Mouse (Mus musculus): ENCODE data around the gene Nectin1. TPM values are rescaled to one million over a fixed set of nuclear protein-coding genes. Genes with fewer than 3 reads are reported as not detected.

Gene Nectin1
- polyA plus RNA-seq, 1 experiment, result not detected

DNA sequence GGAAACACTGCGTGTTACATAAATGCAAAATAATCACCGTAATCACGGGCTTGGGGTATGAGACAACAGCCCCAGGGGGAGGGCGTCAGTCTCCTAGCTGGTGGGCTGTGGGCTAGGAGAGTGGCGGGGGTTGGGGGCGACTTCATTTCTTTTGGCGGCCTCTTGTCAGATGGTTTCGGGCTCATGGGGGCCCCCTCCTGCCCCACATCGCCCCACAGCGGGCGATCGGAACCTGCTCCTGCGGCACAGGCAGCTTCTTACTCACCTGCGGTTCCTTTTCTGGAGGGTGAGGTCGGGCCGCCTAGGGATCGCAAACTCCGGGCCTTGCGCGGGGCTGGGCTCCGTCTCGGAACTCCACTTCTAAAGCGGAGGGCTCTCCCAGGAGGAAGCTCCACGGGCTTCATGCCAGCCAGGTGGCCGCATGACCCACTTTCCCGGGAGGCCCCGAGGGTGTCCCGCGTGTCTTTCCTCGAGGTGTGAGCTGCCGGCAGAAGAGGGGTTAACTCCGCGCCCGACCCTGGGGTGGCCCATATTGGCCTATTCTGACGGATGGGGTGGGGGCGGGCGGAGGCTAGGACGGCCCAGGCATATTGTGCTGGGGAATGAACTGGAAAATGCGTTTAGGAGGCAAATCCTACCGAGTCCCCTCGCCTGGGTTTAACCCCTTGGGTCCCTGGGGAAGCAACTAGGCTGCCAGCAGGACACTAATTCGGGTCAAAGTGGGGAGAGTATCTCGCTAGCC lies 1.4 kb downstream of the Nectin1 start:
- Histone ChIP-seq H3K27ac (ENCODE audit: insufficient read depth, low read depth, low read length) (no peak overlapping the region), H3K4me1 (ENCODE audit: control insufficient read depth, insufficient read depth, low read length) (peaks cover 31% of the 10 kb centered on the region), H3K4me3 (ENCODE audit: insufficient read depth, low read depth, low read length) (peak overlapping the region; percentile 97)
- WGBS, result 1% methylated on average over 43 of the region's 43 CpGs
- TF ChIP-seq POLR2A (IDR thresholded peaks at IDR 0.05; ENCODE audit: insufficient read depth, low read depth, low read length) (no peak), CTCF (IDR thresholded peaks at IDR 0.05; ENCODE audit: insufficient read depth, low read depth, low read length) (no peak)

DNA sequence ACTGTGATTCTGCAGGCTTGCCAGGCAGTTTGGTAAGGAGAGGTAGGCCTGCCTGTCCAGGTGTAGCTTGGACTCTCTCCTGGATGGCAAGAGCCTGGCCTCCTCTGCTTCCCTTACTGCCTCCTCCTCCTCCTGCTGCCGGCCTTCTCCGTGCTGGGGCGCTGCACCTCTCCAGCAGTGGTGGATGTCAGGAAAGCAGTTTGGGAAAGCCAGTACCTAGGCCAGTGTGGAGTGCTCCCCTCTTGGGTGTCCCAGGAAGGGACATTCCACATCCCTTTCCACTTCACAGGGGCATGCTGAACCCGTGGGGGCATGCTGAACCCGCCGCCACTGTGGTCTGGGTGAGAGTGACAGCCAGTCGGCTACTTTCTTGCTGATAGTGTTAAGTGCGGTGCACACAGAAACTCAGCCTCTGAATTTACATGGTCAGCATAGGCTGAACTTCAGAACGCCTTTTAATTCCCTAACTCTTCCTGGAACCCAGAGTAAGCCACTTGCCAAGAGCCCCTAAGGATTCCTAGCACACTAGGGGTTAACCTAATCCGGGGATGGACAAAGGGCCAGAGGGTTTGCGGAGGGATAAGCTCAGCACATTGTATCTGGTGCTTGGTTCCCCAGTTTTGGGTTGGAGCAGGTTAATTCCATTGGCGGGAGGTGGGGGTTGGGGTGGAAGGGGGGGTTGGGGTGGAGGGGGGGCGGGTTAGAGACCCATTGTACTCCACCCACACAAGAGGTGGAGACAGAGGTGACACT lies 2.3 kb downstream of the Nectin1 start:
- Histone ChIP-seq H3K4me3 (ENCODE audit: insufficient read depth, low read depth, low read length) (peak overlapping the region; percentile 97), H3K27ac (ENCODE audit: insufficient read depth, low read depth, low read length) (no peak overlapping the region), H3K4me1 (ENCODE audit: control insufficient read depth, insufficient read depth, low read length) (peaks cover 37% of the 10 kb centered on the region)
- WGBS, result 33% methylated on average over 13 of the region's 13 CpGs
- TF ChIP-seq POLR2A (IDR thresholded peaks at IDR 0.05; ENCODE audit: insufficient read depth, low read depth, low read length) (no peak), CTCF (IDR thresholded peaks at IDR 0.05; ENCODE audit: insufficient read depth, low read depth, low read length) (no peak)

DNA sequence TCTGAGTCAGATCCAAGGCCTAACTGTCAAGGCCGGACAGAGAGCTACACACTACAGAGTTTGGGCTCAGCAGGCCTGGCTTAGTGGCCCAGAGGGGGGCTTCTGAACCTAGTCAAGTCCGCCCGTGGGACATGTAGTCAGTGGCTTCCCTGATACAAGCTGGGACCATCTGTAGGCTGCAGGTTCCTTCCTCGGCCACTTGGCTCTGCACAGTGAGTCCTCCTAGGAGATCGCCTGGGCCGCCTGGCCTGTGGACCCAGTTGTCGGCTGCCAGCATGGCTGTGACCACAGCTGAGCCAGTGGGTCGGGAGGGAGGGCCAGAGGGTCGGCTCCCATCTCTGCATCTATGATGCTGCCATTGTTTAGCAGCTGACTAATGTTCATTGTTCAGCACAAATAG lies 3.9 kb downstream of the Nectin1 start:
- no peak for TF ChIP-seq POLR2A (IDR thresholded peaks at IDR 0.05; ENCODE audit: insufficient read depth, low read depth, low read length)
- TF ChIP-seq CTCF (IDR thresholded peaks at IDR 0.05; ENCODE audit: insufficient read depth, low read depth, low read length), result no peak
- no peak overlapping the region for H3K27ac ChIP-seq (ENCODE audit: insufficient read depth, low read depth, low read length)
- WGBS, result 53% methylated on average over 9 of the region's 9 CpGs
- peaks cover 39% of the 10 kb centered on the region for H3K4me1 ChIP-seq (ENCODE audit: control insufficient read depth, insufficient read depth, low read length)
- H3K4me3 ChIP-seq (ENCODE audit: insufficient read depth, low read depth, low read length), result no peak overlapping the region

DNA sequence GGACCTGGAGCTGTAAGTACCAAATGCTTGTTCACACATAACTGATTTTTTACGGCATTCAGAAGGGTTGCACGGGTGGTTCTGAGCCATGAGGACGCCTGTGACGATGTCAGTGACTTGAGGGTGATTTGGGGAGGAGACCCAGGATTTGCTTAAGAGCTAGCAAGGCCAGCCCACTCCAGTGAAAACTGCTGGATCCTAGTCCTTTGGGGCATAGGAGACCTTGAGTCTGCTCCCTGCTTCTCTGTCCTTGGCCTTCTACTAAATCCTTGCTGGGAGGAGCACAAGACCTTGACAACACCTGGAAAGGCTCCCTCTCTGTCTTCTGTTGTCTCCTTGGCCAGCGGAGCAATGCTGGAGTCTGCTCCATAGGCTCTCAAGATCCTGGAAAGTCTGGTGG lies 4.7 kb downstream of the Nectin1 start:
- WGBS, result 86% methylated on average over 5 of the region's 5 CpGs
- H3K27ac ChIP-seq (ENCODE audit: insufficient read depth, low read depth, low read length), result no peak overlapping the region
- TF ChIP-seq CTCF (IDR thresholded peaks at IDR 0.05; ENCODE audit: insufficient read depth, low read depth, low read length) (no peak), POLR2A (IDR thresholded peaks at IDR 0.05; ENCODE audit: insufficient read depth, low read depth, low read length) (no peak)
- H3K4me3 ChIP-seq (ENCODE audit: insufficient read depth, low read depth, low read length), result no peak overlapping the region
- peaks cover 33% of the 10 kb centered on the region for H3K4me1 ChIP-seq (ENCODE audit: control insufficient read depth, insufficient read depth, low read length)

DNA sequence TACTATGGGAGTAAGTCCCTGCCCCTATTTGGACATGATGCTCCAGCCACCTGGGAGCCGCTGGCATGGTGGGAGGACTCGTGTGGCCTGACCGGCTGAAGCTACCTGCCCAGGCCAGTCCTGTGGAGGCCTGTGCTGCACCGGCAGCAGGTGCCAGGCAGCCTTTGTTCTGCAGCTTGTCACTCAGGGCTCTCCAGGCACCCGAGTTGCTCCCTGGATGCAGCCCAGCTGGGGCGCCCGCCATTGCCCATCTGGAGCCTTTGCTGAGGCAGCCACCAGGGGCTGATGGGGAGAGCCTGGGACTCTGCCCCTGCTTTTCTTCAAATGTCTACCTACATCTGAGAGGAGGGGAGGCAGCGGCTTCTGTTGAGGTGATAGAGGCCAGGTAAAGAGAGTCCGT lies 6.3 kb downstream of the Nectin1 start:
- Histone ChIP-seq H3K4me3 (ENCODE audit: insufficient read depth, low read depth, low read length) (no peak overlapping the region), H3K27ac (ENCODE audit: insufficient read depth, low read depth, low read length) (no peak overlapping the region), H3K4me1 (ENCODE audit: control insufficient read depth, insufficient read depth, low read length) (peaks cover 39% of the 10 kb centered on the region)
- WGBS, result 88% methylated on average over 9 of the region's 9 CpGs
- TF ChIP-seq CTCF (IDR thresholded peaks at IDR 0.05; ENCODE audit: insufficient read depth, low read depth, low read length) (no peak), POLR2A (IDR thresholded peaks at IDR 0.05; ENCODE audit: insufficient read depth, low read depth, low read length) (no peak)

DNA sequence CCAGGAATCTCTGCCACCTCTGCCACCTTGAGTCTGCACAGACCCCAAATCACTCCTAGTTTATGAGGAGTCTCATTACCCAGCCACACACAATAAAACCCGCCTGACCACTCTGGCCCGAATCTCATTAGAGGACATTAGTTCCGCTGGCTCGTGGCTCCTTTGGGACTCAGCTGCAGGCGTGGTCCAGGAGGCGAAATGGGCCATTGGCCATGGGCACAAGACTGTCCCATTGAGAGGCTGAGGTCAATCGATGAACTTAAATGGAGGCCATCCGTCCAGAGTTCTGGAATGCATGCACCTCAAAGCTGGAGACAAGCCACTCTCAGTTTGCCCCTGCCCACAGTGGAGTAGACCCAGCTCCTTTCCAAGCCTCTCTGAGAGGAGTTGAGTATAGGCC lies 7.3 kb downstream of the Nectin1 start:
- peaks cover 37% of the 10 kb centered on the region for H3K4me1 ChIP-seq (ENCODE audit: control insufficient read depth, insufficient read depth, low read length)
- 91% methylated on average over 8 of the region's 8 CpGs for WGBS
- TF ChIP-seq POLR2A (IDR thresholded peaks at IDR 0.05; ENCODE audit: insufficient read depth, low read depth, low read length) (no peak), CTCF (IDR thresholded peaks at IDR 0.05; ENCODE audit: insufficient read depth, low read depth, low read length) (no peak)
- H3K27ac ChIP-seq (ENCODE audit: insufficient read depth, low read depth, low read length), result no peak overlapping the region
- H3K4me3 ChIP-seq (ENCODE audit: insufficient read depth, low read depth, low read length), result no peak overlapping the region

DNA sequence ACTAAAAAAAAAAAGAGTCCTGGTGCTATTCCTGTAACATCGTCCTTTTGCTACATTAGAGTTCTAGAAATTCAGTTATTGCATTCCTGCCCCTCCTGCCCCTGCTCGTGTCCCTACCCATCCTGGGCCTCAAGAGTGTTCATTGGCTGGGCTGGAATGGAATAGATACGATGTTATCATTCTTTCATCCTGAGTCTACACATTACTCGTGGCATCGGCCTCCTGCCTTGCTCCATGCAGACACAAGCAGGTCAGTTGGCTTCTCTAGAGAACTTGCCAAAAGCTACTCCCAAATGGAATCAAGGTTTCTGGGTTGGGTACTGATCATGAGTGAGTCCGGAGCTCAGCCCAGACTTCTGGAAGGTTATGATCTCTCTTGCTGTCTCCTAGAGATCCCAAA lies 9.7 kb downstream of the Nectin1 start:
- TF ChIP-seq CTCF (IDR thresholded peaks at IDR 0.05; ENCODE audit: insufficient read depth, low read depth, low read length) (no peak), POLR2A (IDR thresholded peaks at IDR 0.05; ENCODE audit: insufficient read depth, low read depth, low read length) (no peak)
- Histone ChIP-seq H3K4me3 (ENCODE audit: insufficient read depth, low read depth, low read length) (no peak overlapping the region), H3K4me1 (ENCODE audit: control insufficient read depth, insufficient read depth, low read length) (peaks cover 32% of the 10 kb centered on the region), H3K27ac (ENCODE audit: insufficient read depth, low read depth, low read length) (no peak overlapping the region)
- 84% methylated on average over 6 of the region's 6 CpGs for WGBS

DNA sequence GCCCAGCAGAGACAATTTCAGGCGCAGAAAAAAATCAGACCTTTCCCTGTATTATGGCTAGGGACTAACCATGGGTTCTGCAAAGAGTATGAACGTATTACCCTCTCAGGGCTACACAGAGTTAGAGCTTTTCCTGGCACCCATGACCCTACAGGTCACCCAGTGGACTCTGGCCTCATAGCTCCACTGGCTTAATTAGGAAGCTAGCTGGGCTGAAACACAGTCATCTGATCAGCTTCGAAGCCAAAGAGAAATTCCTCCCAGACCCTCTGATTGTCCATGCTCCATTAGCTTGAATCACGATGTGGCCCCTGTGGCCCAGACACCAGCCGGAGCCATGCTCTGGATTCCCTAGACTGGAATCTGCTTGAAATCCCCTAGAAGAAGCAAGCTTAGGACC lies 10.3 kb downstream of the Nectin1 start:
- 80% methylated on average over 5 of the region's 5 CpGs for WGBS
- Histone ChIP-seq H3K27ac (ENCODE audit: insufficient read depth, low read depth, low read length) (no peak overlapping the region), H3K4me3 (ENCODE audit: insufficient read depth, low read depth, low read length) (no peak overlapping the region), H3K4me1 (ENCODE audit: control insufficient read depth, insufficient read depth, low read length) (peaks cover 35% of the 10 kb centered on the region)
- TF ChIP-seq POLR2A (IDR thresholded peaks at IDR 0.05; ENCODE audit: insufficient read depth, low read depth, low read length), result no peak
- TF ChIP-seq CTCF (IDR thresholded peaks at IDR 0.05; ENCODE audit: insufficient read depth, low read depth, low read length), result no peak

DNA sequence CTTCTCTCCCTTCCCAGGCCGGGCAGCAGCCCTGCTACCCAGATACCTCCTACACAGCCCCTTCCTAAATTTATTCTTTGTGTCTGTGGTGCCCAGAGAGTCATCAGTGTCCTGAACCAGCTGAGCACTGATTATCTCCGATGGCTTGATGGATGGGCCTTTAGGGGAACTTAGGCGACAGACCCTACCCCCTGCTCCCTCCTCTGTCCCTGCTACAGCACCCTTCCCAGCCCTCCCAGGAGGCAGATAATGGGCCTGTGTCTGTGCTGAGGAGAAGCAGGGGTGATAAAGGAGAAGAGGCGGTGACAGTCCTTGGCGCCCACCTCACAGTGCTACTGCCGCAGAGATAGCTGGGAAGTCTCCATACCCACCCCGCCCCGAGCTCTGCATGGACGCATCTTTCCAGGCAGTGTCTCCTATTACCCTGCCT lies 11.0 kb downstream of the Nectin1 start:
- no peak for TF ChIP-seq POLR2A (IDR thresholded peaks at IDR 0.05; ENCODE audit: insufficient read depth, low read depth, low read length)
- TF ChIP-seq CTCF (IDR thresholded peaks at IDR 0.05; ENCODE audit: insufficient read depth, low read depth, low read length), result no peak
- no peak overlapping the region for H3K27ac ChIP-seq (ENCODE audit: insufficient read depth, low read depth, low read length)
- 76% methylated on average over 9 of the region's 9 CpGs for WGBS

More for the DNA sequence above, 11.0 kb downstream of the Nectin1 start:
- Histone ChIP-seq H3K4me3 (ENCODE audit: insufficient read depth, low read depth, low read length) (no peak overlapping the region), H3K4me1 (ENCODE audit: control insufficient read depth, insufficient read depth, low read length) (peaks cover 38% of the 10 kb centered on the region)

Measured in olfactory bulb, adult 2 months (tissue).